33 mouse cellular contexts compared by ENCODE assay signal in genomic region chr15:91555336-91555736, GRCm38 (mm10). TPM values are rescaled to one million over a fixed set of nuclear protein-coding genes. Genes with fewer than 3 reads are reported as not detected.
DNase-seq lines count a peak whose midpoint lies in the region; ATAC-seq lines count a peak whose summit lies in the region.
"Had no signal": no experiment of that assay in that cellular context is flagged by ENCODE, and none has a peak within 500 bp of the region (broad histone marks: within the 10 kb centered on the region; RNA-seq: fewer than 3 reads in every experiment).

No protein-coding gene starts in this region.

- no peaks in the 10 kb centered on the region for H3K27me3 ChIP-seq in forebrain, embryonic 10.5 days (ENCODE audit: poor library complexity, severe bottlenecking)
- no peaks in the 10 kb centered on the region for H3K27me3 ChIP-seq in forebrain, embryonic 11.5 days (ENCODE audit: control insufficient read depth, insufficient read depth, low read length)
- H3K27me3 ChIP-seq in midbrain, embryonic 13.5 days, result no peaks in the 10 kb centered on the region
- H3K27me3 ChIP-seq: embryonic facial prominence, embryonic 13.5 days; forebrain, embryonic 12.5 days; heart, embryonic 15.5 days; hindbrain, embryonic 12.5 days; kidney, embryonic 15.5 days; liver, embryonic 12.5 days; neural tube, embryonic 12.5 days had no signal

- no peak overlapping the region for H3K27ac ChIP-seq in forebrain, embryonic 10.5 days
- no peak overlapping the region for H3K27ac ChIP-seq in forebrain, embryonic 11.5 days (ENCODE audit: low read depth, low read length)
- H3K27ac ChIP-seq in midbrain, embryonic 13.5 days, result no peak overlapping the region
- H3K27ac ChIP-seq: embryonic facial prominence, embryonic 13.5 days; forebrain, embryonic 12.5 days; heart, embryonic 10.5 days; heart, embryonic 15.5 days; hindbrain, embryonic 12.5 days; kidney, embryonic 15.5 days; liver, embryonic 12.5 days; neural tube, embryonic 12.5 days; stomach, postnatal 0 days had no signal

- no peak overlapping the region for H3K9ac ChIP-seq in forebrain, embryonic 11.5 days (ENCODE audit: low read length)
- no peak overlapping the region for H3K9ac ChIP-seq in midbrain, embryonic 13.5 days (replicated peaks)
- H3K9ac ChIP-seq: embryonic facial prominence, embryonic 13.5 days; forebrain, embryonic 12.5 days; forebrain, postnatal 0 days; heart, embryonic 15.5 days; hindbrain, embryonic 12.5 days; kidney, embryonic 15.5 days; liver, embryonic 12.5 days; liver, postnatal 0 days; neural tube, embryonic 12.5 days had no signal

- WGBS in forebrain, embryonic 10.5 days, result 90% methylated on average over 6 of the region's 6 CpGs
- WGBS in forebrain, embryonic 11.5 days, result 84% methylated on average over 6 of the region's 6 CpGs
- 86% methylated on average over 6 of the region's 6 CpGs for WGBS in midbrain, embryonic 13.5 days

- H3K9me3 ChIP-seq in forebrain, embryonic 10.5 days, result no peaks in the 10 kb centered on the region
- H3K9me3 ChIP-seq in forebrain, embryonic 11.5 days (ENCODE audit: control insufficient read depth, low read length), result no peaks in the 10 kb centered on the region
- H3K9me3 ChIP-seq in midbrain, embryonic 13.5 days, result no peaks in the 10 kb centered on the region
- H3K9me3 ChIP-seq: embryonic facial prominence, embryonic 13.5 days; forebrain, embryonic 12.5 days; heart, embryonic 10.5 days; heart, embryonic 15.5 days; hindbrain, embryonic 12.5 days; kidney, embryonic 15.5 days; liver, embryonic 12.5 days; neural tube, embryonic 12.5 days had no signal

- no peak for ATAC-seq in forebrain, embryonic 11.5 days (replicated peaks; ENCODE audit: low FRiP score)
- no peak for ATAC-seq in midbrain, embryonic 13.5 days
- ATAC-seq: forebrain, postnatal 0 days; intestine, postnatal 0 days; liver, embryonic 12.5 days; liver, postnatal 0 days had no signal

- DNase-seq in forebrain, embryonic 10.5 days (ENCODE audit: extremely low spot score, low spot score), result peak; percentile 3
- DNase-seq in forebrain, embryonic 11.5 days (ENCODE audit: low spot score), result no peak
- DNase-seq in right cerebral cortex, adult 18-20 months, result peak; percentile 64
- DNase-seq in right cerebral cortex, postnatal 14 days, result no peak
- DNase-seq in cerebellum, adult 18-20 months, result peak; percentile 57 to 64
- peak; percentile 21 to 39 for DNase-seq in cerebellum, postnatal 14 days
- no peak for DNase-seq in adrenal gland, adult 18-20 months (ENCODE audit: low spot score in 2 of 2)
- DNase-seq: adrenal gland, postnatal 10 days; forebrain, postnatal 0 days; gastrocnemius, postnatal 10 days; heart, postnatal 36 days; kidney, postnatal 36 days; layer of hippocampus, postnatal 36 days; left cerebral cortex, postnatal 4 days; liver, postnatal 0 days; lung, postnatal 36 days; thymus, adult 18-20 months; thymus, postnatal 25 days had no signal

- H3K4me2 ChIP-seq in forebrain, embryonic 11.5 days (ENCODE audit: low read depth, low read length, severe bottlenecking), result no peak overlapping the region
- no peak overlapping the region for H3K4me2 ChIP-seq in midbrain, embryonic 13.5 days (replicated peaks)
- H3K4me2 ChIP-seq: embryonic facial prominence, embryonic 13.5 days; forebrain, embryonic 12.5 days; heart, embryonic 15.5 days; hindbrain, embryonic 12.5 days; kidney, embryonic 15.5 days; liver, embryonic 12.5 days; midbrain, embryonic 11.5 days; neural tube, embryonic 12.5 days had no signal

- no peaks in the 10 kb centered on the region for H3K4me1 ChIP-seq in forebrain, embryonic 10.5 days
- no peaks in the 10 kb centered on the region for H3K4me1 ChIP-seq in forebrain, embryonic 11.5 days (replicated peaks; ENCODE audit: control insufficient read depth, insufficient read depth, low read length)
- H3K4me1 ChIP-seq in midbrain, embryonic 13.5 days (replicated peaks), result no peaks in the 10 kb centered on the region
- H3K4me1 ChIP-seq: embryonic facial prominence, embryonic 13.5 days; forebrain, embryonic 12.5 days; heart, embryonic 10.5 days; heart, embryonic 15.5 days; hindbrain, embryonic 12.5 days; kidney, embryonic 15.5 days; liver, embryonic 12.5 days; neural tube, embryonic 12.5 days had no signal

- H3K36me3 ChIP-seq in forebrain, embryonic 10.5 days (replicated peaks), result no peaks in the 10 kb centered on the region
- no peaks in the 10 kb centered on the region for H3K36me3 ChIP-seq in forebrain, embryonic 11.5 days (ENCODE audit: control insufficient read depth, insufficient read depth, low read length)
- H3K36me3 ChIP-seq in midbrain, embryonic 13.5 days, result no peaks in the 10 kb centered on the region
- H3K36me3 ChIP-seq: embryonic facial prominence, embryonic 13.5 days; forebrain, embryonic 12.5 days; G1E; heart, embryonic 10.5 days; heart, embryonic 15.5 days; hindbrain, embryonic 12.5 days; kidney, embryonic 15.5 days; liver, embryonic 12.5 days; neural tube, embryonic 12.5 days had no signal

- H3K4me3 ChIP-seq in forebrain, embryonic 10.5 days, result no peak overlapping the region
- H3K4me3 ChIP-seq in forebrain, embryonic 11.5 days (ENCODE audit: low read depth, low read length), result no peak overlapping the region
- no peak overlapping the region for H3K4me3 ChIP-seq in midbrain, embryonic 13.5 days (replicated peaks)
- H3K4me3 ChIP-seq: embryonic facial prominence, embryonic 13.5 days; forebrain, embryonic 12.5 days; heart, embryonic 10.5 days; heart, embryonic 15.5 days; hindbrain, embryonic 12.5 days; kidney, embryonic 15.5 days; liver, embryonic 12.5 days; myocyte; neural tube, embryonic 12.5 days had no signal

RNA-seq across cellular contexts. Expression of gene Slc2a13, which starts 17.7 kb away (rescaled TPM):
- polyA plus RNA-seq in forebrain, embryonic 10.5 days (2016; fragmentation: Nextera tagmentation; extraction: Ambion mirVana), result 0.43 and 0.62 TPM in 2 replicates
- polyA plus RNA-seq in forebrain, embryonic 11.5 days (2014; fragmentation: Nextera tagmentation; extraction: Ambion mirVana), result 2.0 and 2.3 TPM in 2 replicates
- polyA plus RNA-seq in midbrain, embryonic 13.5 days (2015; fragmentation: Nextera tagmentation; extraction: Ambion mirVana), result 1.4 and 2.0 TPM in 2 replicates
- 1 to 10 TPM; 3.6 to 3.9 TPM for total RNA-seq in adrenal gland, adult 18-20 months (2021)
- total RNA-seq: granulocyte monocyte progenitor cell, adult 5-6 weeks had no signal
- polyA plus RNA-seq: G1E had no signal

Comparison
In these comparisons a context has a peak if more than half of its experiments do, and no peak if none do; other contexts are left out.
1. DNase-seq: peak in forebrain, embryonic 10.5 days (single experiment), right cerebral cortex, adult 18-20 months (single experiment), cerebellum, adult 18-20 months (2 of 2) and cerebellum, postnatal 14 days (2 of 2); none in forebrain, embryonic 11.5 days (single experiment), right cerebral cortex, postnatal 14 days (single experiment) and adrenal gland, adult 18-20 months (0 of 2).